8 mouse cellular contexts compared by ENCODE assay signal in genomic region chr6:91718603-91719002, GRCm38 (mm10). TPM values are rescaled to one million over a fixed set of nuclear protein-coding genes. Genes with fewer than 3 reads are reported as not detected.
DNase-seq lines count a peak whose midpoint lies in the region; ATAC-seq and TF ChIP-seq lines count a peak whose summit lies in the region.

No protein-coding gene starts in this region.

- 0 out of 2 replicates have a peak overlapping the region, but pooled peaks have one; percentile 29 for H3K27ac ChIP-seq in heart, embryonic 11.5 days (ENCODE audit: low read depth, low read length)
- peak overlapping the region; percentile 65 for H3K27ac ChIP-seq in forebrain, postnatal 0 days (ENCODE audit: low read depth, low read length)
- H3K27ac ChIP-seq in midbrain, embryonic 10.5 days (replicated peaks): peak overlapping the region; percentile 85

- no peaks in the 10 kb centered on the region for H3K9me3 ChIP-seq in heart, embryonic 11.5 days (replicated peaks; ENCODE audit: control insufficient read depth, low read length)
- no peaks in the 10 kb centered on the region for H3K9me3 ChIP-seq in forebrain, postnatal 0 days (ENCODE audit: low read length)
- H3K9me3 ChIP-seq in midbrain, embryonic 10.5 days (replicated peaks): no peaks in the 10 kb centered on the region

- DNase-seq in heart, postnatal 10 days: no peak
- peak; percentile 46 for DNase-seq in brain, adult 2 months (ENCODE audit: low read depth, low spot score)
- no peak for DNase-seq in forebrain, postnatal 0 days
- DNase-seq in midbrain, embryonic 10.5 days (ENCODE audit: low spot score): no peak
- no peak for DNase-seq in left cerebral cortex, postnatal 14 days (ENCODE audit: low spot score in 2 of 2)
- DNase-seq in lung, postnatal 14 days: no peak

- no peak overlapping the region for H3K4me3 ChIP-seq in heart, embryonic 11.5 days (ENCODE audit: low read depth, low read length)
- H3K4me3 ChIP-seq in forebrain, postnatal 0 days (ENCODE audit: low read depth, low read length): no peak overlapping the region
- no peak overlapping the region for H3K4me3 ChIP-seq in midbrain, embryonic 10.5 days

- H3K9ac ChIP-seq in heart, embryonic 11.5 days (ENCODE audit: low read depth, low read length): no peak overlapping the region
- no peak overlapping the region for H3K9ac ChIP-seq in forebrain, postnatal 0 days

- 73% methylated on average over 3 of the region's 3 CpGs for WGBS in heart, embryonic 11.5 days (ENCODE audit: insufficient replicate concordance)
- 39% methylated on average over 3 of the region's 3 CpGs for WGBS in forebrain, postnatal 0 days
- 78% methylated on average over 3 of the region's 3 CpGs for WGBS in midbrain, embryonic 10.5 days

- H3K4me1 ChIP-seq in heart, embryonic 11.5 days (ENCODE audit: control insufficient read depth, insufficient read depth, low read length): peaks cover 41% of the 10 kb centered on the region
- H3K4me1 ChIP-seq in forebrain, postnatal 0 days (ENCODE audit: insufficient read depth): peaks cover 24% of the 10 kb centered on the region
- peaks cover 60% of the 10 kb centered on the region for H3K4me1 ChIP-seq in midbrain, embryonic 10.5 days

- no peaks in the 10 kb centered on the region for H3K27me3 ChIP-seq in heart, embryonic 11.5 days (ENCODE audit: control insufficient read depth, insufficient read depth, low read length)
- H3K27me3 ChIP-seq in forebrain, postnatal 0 days (ENCODE audit: insufficient read depth, low read length): no peaks in the 10 kb centered on the region
- no peaks in the 10 kb centered on the region for H3K27me3 ChIP-seq in midbrain, embryonic 10.5 days (ENCODE audit: low read depth, poor library complexity, severe bottlenecking)

- no peak for TF ChIP-seq CTCF in forebrain, postnatal 0 days (IDR thresholded peaks at IDR 0.05; ENCODE audit: low read depth)

- no peak for ATAC-seq in heart, embryonic 11.5 days (replicated peaks; ENCODE audit: insufficient number of reproducible peaks, low FRiP score, low TSS enrichment)
- no peak for ATAC-seq in forebrain, postnatal 0 days
- no peak for ATAC-seq in megakaryocyte progenitor cell, adult 5-6 weeks (replicated peaks; ENCODE audit: poor library complexity)

- H3K36me3 ChIP-seq in heart, embryonic 11.5 days (ENCODE audit: control insufficient read depth, insufficient read depth, low read length): no peaks in the 10 kb centered on the region; the same call in 1 of the 2 replicates
- peaks cover 29% of the 10 kb centered on the region for H3K36me3 ChIP-seq in forebrain, postnatal 0 days (ENCODE audit: insufficient read depth)
- H3K36me3 ChIP-seq in midbrain, embryonic 10.5 days: peaks cover 28% of the 10 kb centered on the region

- intact Hi-C loops in heart, postnatal 10 days (cut with DNase I): no loop called here
- intact Hi-C loops in left cerebral cortex, postnatal 14 days (cut with DNase I): no loop called here

- no peak overlapping the region for H3K4me2 ChIP-seq in heart, embryonic 11.5 days
- no peak overlapping the region for H3K4me2 ChIP-seq in forebrain, postnatal 0 days (ENCODE audit: low read depth)

RNA-seq across cellular contexts. Expression of gene Slc6a6, which starts 34.8 kb away (rescaled TPM):
- polyA plus RNA-seq in heart, embryonic 11.5 days (2014; fragmentation: Nextera tagmentation; extraction: Ambion mirVana): 54.7 and 63.0 TPM in 2 replicates
- total RNA-seq in heart, postnatal 10 days (2021): 100 to 1,000 TPM; 160 to 173 TPM
- total RNA-seq in forebrain, postnatal 0 days (2014; rRNA removed): 72.2 and 101 TPM in 2 replicates
- 89.5 and 139 TPM in 2 replicates for polyA plus RNA-seq in forebrain, postnatal 0 days (2015; fragmentation: Nextera tagmentation; extraction: Ambion mirVana)
- 49.5 and 63.7 TPM in 2 replicates for polyA plus RNA-seq in midbrain, embryonic 10.5 days (2016; fragmentation: Nextera tagmentation; extraction: Ambion mirVana)
- 100 to 1,000 TPM; 159 to 165 TPM for total RNA-seq in left cerebral cortex, postnatal 14 days (2021)
- total RNA-seq in megakaryocyte progenitor cell, adult 5-6 weeks (2015): 30.6 and 34.6 TPM in 2 replicates
- 20.7 and 26.7 TPM in 2 replicates for total RNA-seq in megakaryocyte progenitor cell, adult 5-6 weeks (2017)

Comparison
In these comparisons a context has a peak if more than half of its experiments do, and no peak if none do; other contexts are left out.
1. H3K27ac ChIP-seq: peak in every context shown above with its lines; median percentile 85 in midbrain, embryonic 10.5 days; 65 in forebrain, postnatal 0 days; 29 in heart, embryonic 11.5 days.